Mouse (Mus musculus): ENCODE data around the gene Layn. TPM values are rescaled to one million over a fixed set of nuclear protein-coding genes. Genes with fewer than 3 reads are reported as not detected.

Layn gene
- polyA plus RNA-seq, 1 experiment from 2014 or later: 0.84 TPM

- WGBS: 85% methylated on average over 3 of the region's 3 CpGs
- no peaks in the 10 kb centered on the region for H3K4me1 ChIP-seq (ENCODE audit: control insufficient read depth, insufficient read depth, low read length)
- no peak overlapping the region for H3K27ac ChIP-seq (replicated peaks; ENCODE audit: low read depth, low read length)
- H3K4me2 ChIP-seq (ENCODE audit: low read length): no peak overlapping the region
- ATAC-seq (ENCODE audit: low FRiP score, low TSS enrichment) (no peak), DNase-seq (no peak)
- H3K9me3 ChIP-seq (ENCODE audit: control insufficient read depth, low read length): no peaks in the 10 kb centered on the region
- no peaks in the 10 kb centered on the region for H3K27me3 ChIP-seq (ENCODE audit: control insufficient read depth, insufficient read depth, low read length)
- H3K36me3 ChIP-seq (ENCODE audit: control insufficient read depth, insufficient read depth, low read length): no peaks in the 10 kb centered on the region
- no peak overlapping the region for H3K4me3 ChIP-seq (replicated peaks; ENCODE audit: low read depth, low read length)
- H3K9ac ChIP-seq (replicated peaks; ENCODE audit: low read length): no peak overlapping the region
These were observed 56.5 kb downstream of the Layn start for GRCm38 (mm10) chr9:51020351-51020750.

- H3K9ac ChIP-seq (replicated peaks; ENCODE audit: low read length): no peak overlapping the region
- H3K4me2 ChIP-seq (ENCODE audit: low read length): no peak overlapping the region
- ATAC-seq (ENCODE audit: low FRiP score, low TSS enrichment): no peak
- H3K27me3 ChIP-seq (ENCODE audit: control insufficient read depth, insufficient read depth, low read length): no peaks in the 10 kb centered on the region
- WGBS: 82% methylated on average over 7 of the region's 7 CpGs
- DNase-seq: no peak
- no peaks in the 10 kb centered on the region for H3K9me3 ChIP-seq (ENCODE audit: control insufficient read depth, low read length)
- H3K4me3 ChIP-seq (replicated peaks; ENCODE audit: low read depth, low read length): no peak overlapping the region
- H3K4me1 ChIP-seq (ENCODE audit: control insufficient read depth, insufficient read depth, low read length): no peaks in the 10 kb centered on the region
- no peaks in the 10 kb centered on the region for H3K36me3 ChIP-seq (ENCODE audit: control insufficient read depth, insufficient read depth, low read length)
- H3K27ac ChIP-seq (replicated peaks; ENCODE audit: low read depth, low read length): no peak overlapping the region
These were observed 57.2 kb downstream of the Layn start for GRCm38 (mm10) chr9:51019670-51020069.

GRCm38 (mm10) chr9:51015732-51016131 is 61.2 kb downstream of the Layn start:
- ATAC-seq (ENCODE audit: low FRiP score, low TSS enrichment) (no peak), DNase-seq (no peak)
- no peak overlapping the region for H3K4me3 ChIP-seq (replicated peaks; ENCODE audit: low read depth, low read length)
- H3K9ac ChIP-seq (replicated peaks; ENCODE audit: low read length): no peak overlapping the region
- no peaks in the 10 kb centered on the region for H3K36me3 ChIP-seq (ENCODE audit: control insufficient read depth, insufficient read depth, low read length)
- no peak overlapping the region for H3K4me2 ChIP-seq (ENCODE audit: low read length)
- H3K4me1 ChIP-seq (ENCODE audit: control insufficient read depth, insufficient read depth, low read length): no peaks in the 10 kb centered on the region
- WGBS: 75% methylated on average over 4 of the region's 4 CpGs
- H3K9me3 ChIP-seq (ENCODE audit: control insufficient read depth, low read length): no peaks in the 10 kb centered on the region
- H3K27me3 ChIP-seq (ENCODE audit: control insufficient read depth, insufficient read depth, low read length): 0 out of 2 replicates have a peak, but pooled peaks cover 2% of the 10 kb centered on the region
- no peak overlapping the region for H3K27ac ChIP-seq (replicated peaks; ENCODE audit: low read depth, low read length)

- ATAC-seq (ENCODE audit: low FRiP score, low TSS enrichment) (no peak), DNase-seq (no peak)
- H3K4me2 ChIP-seq (ENCODE audit: low read length): no peak overlapping the region
- H3K4me3 ChIP-seq (replicated peaks; ENCODE audit: low read depth, low read length): no peak overlapping the region
- 0 out of 2 replicates have a peak, but pooled peaks cover 2% of the 10 kb centered on the region for H3K27me3 ChIP-seq (ENCODE audit: control insufficient read depth, insufficient read depth, low read length)
- H3K27ac ChIP-seq (replicated peaks; ENCODE audit: low read depth, low read length): no peak overlapping the region
- 88% methylated on average over 1 of the region's 1 CpGs for WGBS
- no peaks in the 10 kb centered on the region for H3K9me3 ChIP-seq (ENCODE audit: control insufficient read depth, low read length)
- H3K36me3 ChIP-seq (ENCODE audit: control insufficient read depth, insufficient read depth, low read length): no peaks in the 10 kb centered on the region
- H3K4me1 ChIP-seq (ENCODE audit: control insufficient read depth, insufficient read depth, low read length): no peaks in the 10 kb centered on the region
- no peak overlapping the region for H3K9ac ChIP-seq (replicated peaks; ENCODE audit: low read length)
These were observed 63.2 kb downstream of the Layn start for GRCm38 (mm10) chr9:51013644-51014043.

GRCm38 (mm10) chr9:51009656-51009950 is 67.3 kb downstream of the Layn start:
- Histone ChIP-seq H3K36me3 (ENCODE audit: control insufficient read depth, insufficient read depth, low read length) (no peaks in the 10 kb centered on the region), H3K9ac (replicated peaks; ENCODE audit: low read length) (peak overlapping the region; percentile 39; the same call in 1 of the 2 replicates), H3K9me3 (ENCODE audit: control insufficient read depth, low read length) (no peaks in the 10 kb centered on the region), H3K4me1 (ENCODE audit: control insufficient read depth, insufficient read depth, low read length) (no peaks in the 10 kb centered on the region; the same call in 1 of the 2 replicates), H3K27ac (replicated peaks; ENCODE audit: low read depth, low read length) (no peak overlapping the region), H3K4me2 (ENCODE audit: low read length) (peak overlapping the region; percentile 61), H3K4me3 (replicated peaks; ENCODE audit: low read depth, low read length) (peak overlapping the region; percentile 96), H3K27me3 (ENCODE audit: control insufficient read depth, insufficient read depth, low read length) (0 out of 2 replicates have a peak, but pooled peaks cover 2% of the 10 kb centered on the region)
- ATAC-seq (ENCODE audit: low FRiP score, low TSS enrichment) (no peak), DNase-seq (no peak)
- 1% methylated on average over 6 of the region's 6 CpGs for WGBS

- H3K9ac ChIP-seq (replicated peaks; ENCODE audit: low read length): peak within 1 kb of the TSS; percentile 81
- H3K4me1 ChIP-seq (ENCODE audit: control insufficient read depth, insufficient read depth, low read length): no peaks in the 10 kb centered on the region; the same call in 1 of the 2 replicates
- no peaks in the 10 kb centered on the region for H3K9me3 ChIP-seq (ENCODE audit: control insufficient read depth, low read length)
- 0 out of 2 replicates have a peak, but pooled peaks cover 2% of the 10 kb centered on the region for H3K27me3 ChIP-seq (ENCODE audit: control insufficient read depth, insufficient read depth, low read length)
- peak within 1 kb of the TSS; percentile 84 for H3K27ac ChIP-seq (replicated peaks; ENCODE audit: low read depth, low read length)
- under 1% methylated on average over 75 of the region's 85 CpGs for WGBS
- peak within 1 kb of the TSS; percentile 96 for H3K4me3 ChIP-seq (replicated peaks; ENCODE audit: low read depth, low read length)
- no peaks in the 10 kb centered on the region for H3K36me3 ChIP-seq (ENCODE audit: control insufficient read depth, insufficient read depth, low read length)
- ATAC-seq (ENCODE audit: low FRiP score, low TSS enrichment) (peak; percentile 98), DNase-seq (peak; percentile 97)
- peak within 1 kb of the TSS; percentile 61 for H3K4me2 ChIP-seq (ENCODE audit: low read length)
These were observed 67.8 kb downstream of the Layn start, which contains the start of gene Sik2 for GRCm38 (mm10) chr9:51008841-51009655. Gene Sik2, minus strand, starts transcription at chr9:51009073.

- WGBS: under 1% methylated on average over 65 of the region's 65 CpGs
- ATAC-seq (ENCODE audit: low FRiP score, low TSS enrichment) (peak; percentile 65), DNase-seq (peak; percentile 67)
- Histone ChIP-seq H3K4me2 (ENCODE audit: low read length) (peak overlapping the region; percentile 61), H3K4me3 (replicated peaks; ENCODE audit: low read depth, low read length) (peak overlapping the region; percentile 96), H3K9me3 (ENCODE audit: control insufficient read depth, low read length) (no peaks in the 10 kb centered on the region), H3K27ac (replicated peaks; ENCODE audit: low read depth, low read length) (peak overlapping the region; percentile 84), H3K4me1 (ENCODE audit: control insufficient read depth, insufficient read depth, low read length) (no peaks in the 10 kb centered on the region; the same call in 1 of the 2 replicates), H3K36me3 (ENCODE audit: control insufficient read depth, insufficient read depth, low read length) (no peaks in the 10 kb centered on the region), H3K9ac (replicated peaks; ENCODE audit: low read length) (peak overlapping the region; percentile 81), H3K27me3 (ENCODE audit: control insufficient read depth, insufficient read depth, low read length) (0 out of 2 replicates have a peak, but pooled peaks cover 2% of the 10 kb centered on the region)
These were observed 68.6 kb downstream of the Layn start for GRCm38 (mm10) chr9:51008068-51008840.

DNA sequence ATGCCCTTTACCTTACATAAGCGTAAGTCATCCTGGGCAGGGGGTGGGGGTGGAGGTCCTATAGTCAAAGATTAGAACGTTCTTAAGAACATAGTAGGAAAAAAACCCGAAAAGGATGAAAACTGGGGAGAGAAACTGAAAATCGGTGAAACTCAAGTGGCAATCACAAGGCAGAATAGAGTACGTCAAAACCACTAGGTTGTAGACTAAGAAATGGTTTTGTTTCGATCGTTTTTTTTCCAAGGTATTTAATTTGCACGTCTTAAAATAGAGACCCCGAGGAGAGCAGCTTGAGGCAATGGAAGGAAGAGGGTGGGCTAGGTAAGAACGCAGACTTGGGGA is 69.2 kb downstream of the Layn start:
- WGBS: 12% methylated on average over 10 of the region's 10 CpGs
- Histone ChIP-seq H3K27ac (replicated peaks; ENCODE audit: low read depth, low read length) (no peak overlapping the region), H3K9ac (replicated peaks; ENCODE audit: low read length) (peak overlapping the region; percentile 81), H3K9me3 (ENCODE audit: control insufficient read depth, low read length) (no peaks in the 10 kb centered on the region), H3K4me3 (replicated peaks; ENCODE audit: low read depth, low read length) (peak overlapping the region; percentile 96), H3K4me2 (ENCODE audit: low read length) (peak overlapping the region; percentile 61), H3K4me1 (ENCODE audit: control insufficient read depth, insufficient read depth, low read length) (no peaks in the 10 kb centered on the region; the same call in 1 of the 2 replicates), H3K36me3 (ENCODE audit: control insufficient read depth, insufficient read depth, low read length) (no peaks in the 10 kb centered on the region), H3K27me3 (ENCODE audit: control insufficient read depth, insufficient read depth, low read length) (0 out of 2 replicates have a peak, but pooled peaks cover 2% of the 10 kb centered on the region)
- DNase-seq (no peak), ATAC-seq (ENCODE audit: low FRiP score, low TSS enrichment) (no peak)
